Comparison of ENCODE assay signal across 8 mouse cellular contexts in the genomic region with DNA sequence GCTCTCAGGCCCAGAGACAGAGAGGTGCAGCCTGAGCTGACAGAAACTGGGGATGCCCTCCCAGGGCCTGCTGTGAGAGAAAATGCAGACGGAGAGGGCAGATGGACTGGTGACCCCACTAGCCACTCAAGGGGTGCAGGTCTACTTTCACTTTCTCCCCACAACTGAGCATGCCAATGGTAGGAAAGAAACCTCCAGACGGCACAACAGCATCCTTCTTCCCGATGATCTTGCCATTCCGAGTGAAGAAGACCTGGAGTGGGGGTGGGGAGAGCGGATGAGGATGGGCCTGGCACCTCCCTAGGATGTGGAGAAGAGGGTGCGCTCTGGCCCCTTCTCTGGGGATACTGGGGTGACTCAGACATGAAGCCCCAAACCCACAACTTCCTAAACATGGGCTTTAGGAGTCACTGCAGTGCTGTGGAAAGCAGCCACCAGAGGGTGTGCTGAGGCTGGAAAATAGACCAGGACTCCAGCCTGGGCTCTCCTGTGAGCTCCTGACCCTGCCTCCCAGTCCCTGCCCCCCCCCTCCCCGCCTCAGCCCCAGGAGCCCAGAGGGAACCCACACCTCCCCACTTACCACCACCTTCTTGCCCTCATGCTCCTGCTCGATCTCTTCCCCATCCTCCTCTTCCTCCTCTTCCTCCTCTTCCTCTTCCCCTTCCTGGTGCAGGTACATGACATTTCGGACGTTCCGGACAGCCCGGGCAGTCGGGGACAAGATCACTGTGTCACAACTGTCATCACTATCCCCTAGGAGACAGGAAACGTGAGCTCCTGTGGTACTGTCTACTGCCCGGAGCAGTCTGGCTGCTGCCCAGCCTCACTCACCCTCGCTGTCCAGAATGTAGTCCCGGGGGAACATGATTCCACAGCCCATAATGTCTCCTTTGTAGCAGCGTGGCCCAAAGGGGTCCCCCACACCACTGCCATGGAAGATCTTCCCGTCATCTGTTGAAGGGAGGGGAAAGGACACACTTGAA. TPM values are rescaled to one million over a fixed set of nuclear protein-coding genes. Genes with fewer than 3 reads are reported as not detected.
DNase-seq lines count a peak whose midpoint lies in the region; ATAC-seq and TF ChIP-seq lines count a peak whose summit lies in the region.

No protein-coding gene starts in this region.

- TF ChIP-seq CTCF in heart, adult 2 months (IDR thresholded peaks at IDR 0.05), result peak; percentile 70
- peak; percentile 71 for TF ChIP-seq CTCF in lung, postnatal 0 days (IDR thresholded peaks at IDR 0.05)

- H3K36me3 ChIP-seq in heart, adult 2 months (ENCODE audit: control insufficient read depth, insufficient read depth, low read length), result peaks cover 26% of the 10 kb centered on the region
- H3K36me3 ChIP-seq in heart, embryonic 12.5 days, result peaks cover 91% of the 10 kb centered on the region
- peaks cover 47% of the 10 kb centered on the region for H3K36me3 ChIP-seq in lung, postnatal 0 days (ENCODE audit: insufficient read depth, low read length)

- ATAC-seq in heart, embryonic 12.5 days (ENCODE audit: insufficient number of reproducible peaks, low FRiP score), result no peak
- peak; percentile 70 for ATAC-seq in lung, postnatal 0 days
- ATAC-seq in inflammation-experienced regulatory T-cells, adult 6 months, result no peak

- TF ChIP-seq POLR2A in heart, adult 2 months (IDR thresholded peaks at IDR 0.05; ENCODE audit: insufficient read depth, low read depth, low read length), result no peak

- TF ChIP-seq EP300 in heart, adult 2 months (IDR thresholded peaks at IDR 0.05; ENCODE audit: insufficient read depth, low read depth, low read length), result peak; percentile 61
- TF ChIP-seq EP300 in lung, postnatal 0 days (IDR thresholded peaks at IDR 0.05), result no peak

- peak; percentile 51 to 63 for DNase-seq in heart, adult 2 months
- DNase-seq in NIH3T3 (ENCODE audit: low read depth), result peak; percentile 80
- DNase-seq in gastrocnemius, adult 8-10 months (ENCODE audit: low spot score in 2 of 2), result peak; percentile 20 to 30
- peak; percentile 68 for DNase-seq in lung, postnatal 0 days (ENCODE audit: low spot score)
- no peak for DNase-seq in spleen, postnatal 14 days (ENCODE audit: low spot score in 2 of 2)
- no peak for DNase-seq in spleen, adult 12 weeks (ENCODE audit: low spot score)

- H3K4me2 ChIP-seq in heart, embryonic 12.5 days, result no peak overlapping the region
- H3K4me2 ChIP-seq in lung, postnatal 0 days (replicated peaks; ENCODE audit: low read depth, low read length), result no peak overlapping the region

- peaks cover 33% of the 10 kb centered on the region for H3K4me1 ChIP-seq in heart, adult 2 months (ENCODE audit: control insufficient read depth, insufficient read depth, low read length)
- H3K4me1 ChIP-seq in heart, embryonic 12.5 days (replicated peaks), result peaks cover 13% of the 10 kb centered on the region
- H3K4me1 ChIP-seq in lung, postnatal 0 days (ENCODE audit: insufficient read depth, low read depth, low read length), result no peaks in the 10 kb centered on the region

- no peaks in the 10 kb centered on the region for H3K9me3 ChIP-seq in heart, embryonic 12.5 days (replicated peaks)
- H3K9me3 ChIP-seq in lung, postnatal 0 days (ENCODE audit: low read length), result no peaks in the 10 kb centered on the region

- no peaks in the 10 kb centered on the region for H3K79me2 ChIP-seq in heart, adult 2 months (replicated peaks; ENCODE audit: control insufficient read depth, insufficient read depth, low read length)

- no peaks in the 10 kb centered on the region for H3K27me3 ChIP-seq in heart, adult 2 months (ENCODE audit: control insufficient read depth, insufficient read depth, low read length)
- H3K27me3 ChIP-seq in heart, embryonic 12.5 days (replicated peaks), result no peaks in the 10 kb centered on the region
- H3K27me3 ChIP-seq in lung, postnatal 0 days (replicated peaks; ENCODE audit: insufficient read depth, low read length), result no peaks in the 10 kb centered on the region

- intact Hi-C loops in heart, adult 2 months (cut with DNase I), result loop anchor here (1.0 to 10.0 kb wide), 2 partner anchors 30 to 107 kb away; no protein-coding TSS in a partner anchor

- 36% methylated on average over 19 of the region's 19 CpGs for WGBS in heart, adult 2 months
- WGBS in heart, embryonic 12.5 days, result 71% methylated on average over 19 of the region's 19 CpGs
- WGBS in lung, postnatal 0 days, result 64% methylated on average over 19 of the region's 19 CpGs

- no peak overlapping the region for H3K4me3 ChIP-seq in heart, adult 2 months
- no peak overlapping the region for H3K4me3 ChIP-seq in heart, embryonic 12.5 days
- H3K4me3 ChIP-seq in lung, postnatal 0 days (ENCODE audit: low read depth, low read length), result no peak overlapping the region

- no peak overlapping the region for H3K9ac ChIP-seq in heart, adult 2 months (ENCODE audit: low read depth, low read length)
- H3K9ac ChIP-seq in heart, embryonic 12.5 days, result no peak overlapping the region
- H3K9ac ChIP-seq in lung, postnatal 0 days (replicated peaks; ENCODE audit: low read depth), result no peak overlapping the region

- peak overlapping the region; percentile 1 for H3K27ac ChIP-seq in heart, adult 2 months
- no peak overlapping the region for H3K27ac ChIP-seq in heart, embryonic 12.5 days (ENCODE audit: poor library complexity, severe bottlenecking)
- H3K27ac ChIP-seq in lung, postnatal 0 days (ENCODE audit: low read length), result no peak overlapping the region

RNA-seq across cellular contexts. Expression of a gene that starts 17.5 kb away (rescaled TPM):
- 100 to 1,000 TPM; 114 to 130 TPM for total RNA-seq in heart, adult 2 months (2021)
- 157 and 184 TPM in 2 replicates for polyA plus RNA-seq in heart, adult 2 months (2012; rRNA removed)
- polyA plus RNA-seq in heart, embryonic 12.5 days (2016; fragmentation: Nextera tagmentation; extraction: Ambion mirVana), result 35.3 and 38.7 TPM in 2 replicates
- total RNA-seq in gastrocnemius, adult 8-10 months (2022), result 10 to 100 TPM; 17.3 to 37.7 (median 32.0) TPM
- polyA plus RNA-seq in lung, postnatal 0 days (2015; fragmentation: Nextera tagmentation; extraction: Ambion mirVana), result 48.7 and 51.6 TPM in 2 replicates
- 1 to 10 TPM; 3.3 to 4.2 (median 3.8) TPM for polyA plus RNA-seq in inflammation-experienced regulatory T-cells, adult 6 months (2017; shearing (Covaris generic))

RNA-seq across cellular contexts. Expression of a gene that starts 18.3 kb away (rescaled TPM):
- total RNA-seq in heart, adult 2 months (2021), result 10 to 100 TPM; 13.4 to 14.2 TPM
- 23.1 and 24.2 TPM in 2 replicates for polyA plus RNA-seq in heart, adult 2 months (2012; rRNA removed)
- 19.8 and 20.9 TPM in 2 replicates for polyA plus RNA-seq in heart, embryonic 12.5 days (2016; fragmentation: Nextera tagmentation; extraction: Ambion mirVana)
- total RNA-seq in gastrocnemius, adult 8-10 months (2022), result 1 to 10 TPM; 6.8 to 8.7 (median 7.3) TPM
- polyA plus RNA-seq in lung, postnatal 0 days (2015; fragmentation: Nextera tagmentation; extraction: Ambion mirVana), result 20.4 and 22.2 TPM in 2 replicates
- 10 to 100 TPM; 32.1 to 44.8 (median 33.6) TPM for polyA plus RNA-seq in inflammation-experienced regulatory T-cells, adult 6 months (2017; shearing (Covaris generic))

RNA-seq across cellular contexts. Expression of a gene that starts 26.4 kb away (rescaled TPM):
- total RNA-seq in heart, adult 2 months (2021), result 10 to 100 TPM; 28.9 to 31.7 TPM
- 47.6 and 56.1 TPM in 2 replicates for polyA plus RNA-seq in heart, adult 2 months (2012; rRNA removed)
- polyA plus RNA-seq in heart, embryonic 12.5 days (2016; fragmentation: Nextera tagmentation; extraction: Ambion mirVana), result 1.7 and 2.5 TPM in 2 replicates
- 10 to 100 TPM; 14.2 to 49.0 (median 27.1) TPM for total RNA-seq in gastrocnemius, adult 8-10 months (2022)
- 109 and 123 TPM in 2 replicates for polyA plus RNA-seq in lung, postnatal 0 days (2015; fragmentation: Nextera tagmentation; extraction: Ambion mirVana)
- under 1 TPM in 1 of 3 experiments, not detected in 2; 0.33 TPM for polyA plus RNA-seq in inflammation-experienced regulatory T-cells, adult 6 months (2017; shearing (Covaris generic))

RNA-seq across cellular contexts. Expression of a gene that starts 32.6 kb away (rescaled TPM):
- under 1 TPM in 1 of 2 experiments, not detected in 1; 0.09 TPM for total RNA-seq in heart, adult 2 months (2021)
- polyA plus RNA-seq in heart, adult 2 months (2012; rRNA removed), result 0.12 and 0.16 TPM in 2 replicates
- polyA plus RNA-seq in heart, embryonic 12.5 days (2016; fragmentation: Nextera tagmentation; extraction: Ambion mirVana), result 0.87 and 1.2 TPM in 2 replicates
- total RNA-seq in gastrocnemius, adult 8-10 months (2022), result under 1 TPM in 2 of 4 experiments, not detected in 2; 0.10 to 0.21 TPM
- polyA plus RNA-seq in lung, postnatal 0 days (2015; fragmentation: Nextera tagmentation; extraction: Ambion mirVana), result 0.08 and 0.16 TPM in 2 replicates
- polyA plus RNA-seq in inflammation-experienced regulatory T-cells, adult 6 months (2017; shearing (Covaris generic)), result 1 to 10 TPM in 2 of 3 experiments, under 1 TPM in 1; 0.94 to 4.9 (median 1.3) TPM

RNA-seq across cellular contexts. Expression of a gene that starts 44.2 kb away (rescaled TPM):
- total RNA-seq in heart, adult 2 months (2021), result 100 to 1,000 TPM; 138 to 177 TPM
- polyA plus RNA-seq in heart, adult 2 months (2012; rRNA removed), result 50.7 and 87.9 TPM in 2 replicates
- polyA plus RNA-seq in heart, embryonic 12.5 days (2016; fragmentation: Nextera tagmentation; extraction: Ambion mirVana), result 79.9 and 80.2 TPM in 2 replicates
- total RNA-seq in gastrocnemius, adult 8-10 months (2022), result 100 to 1,000 TPM; 227 to 269 (median 241) TPM
- polyA plus RNA-seq in lung, postnatal 0 days (2015; fragmentation: Nextera tagmentation; extraction: Ambion mirVana), result 54.0 and 61.8 TPM in 2 replicates
- polyA plus RNA-seq in inflammation-experienced regulatory T-cells, adult 6 months (2017; shearing (Covaris generic)), result 100 to 1,000 TPM in 2 of 3 experiments, 10 to 100 TPM in 1; 90.5 to 131 (median 129) TPM

Comparison
In these comparisons a context has a peak if more than half of its experiments do, and no peak if none do; other contexts are left out.
1. RNA of a gene that starts 26.4 kb away (polyA plus RNA-seq): 109 to 123 TPM in lung, postnatal 0 days and 47.6 to 56.1 TPM in heart, adult 2 months; 1.7 to 2.5 TPM in heart, embryonic 12.5 days and 0.33 TPM in inflammation-experienced regulatory T-cells, adult 6 months; every median in the first group is over 10 times any median in the second.
2. DNase-seq: peak in heart, adult 2 months (2 of 2), NIH3T3 (single experiment), gastrocnemius, adult 8-10 months (2 of 2) and lung, postnatal 0 days (single experiment); none in spleen, postnatal 14 days (0 of 2) and spleen, adult 12 weeks (single experiment).